9 mouse cellular contexts compared by ENCODE assay signal in genomic region chr14:7952610-7953254, GRCm38 (mm10). TPM values are rescaled to one million over a fixed set of nuclear protein-coding genes. Genes with fewer than 3 reads are reported as not detected.
DNase-seq lines count a peak whose midpoint lies in the region; ATAC-seq and TF ChIP-seq lines count a peak whose summit lies in the region.
"Had no signal": no experiment of that assay in that cellular context is flagged by ENCODE, and none has a peak within 500 bp of the region (broad histone marks: within the 10 kb centered on the region; RNA-seq: fewer than 3 reads in every experiment).

No protein-coding gene starts in this region.

- 12% methylated on average over 12 of the region's 12 CpGs for WGBS in heart, embryonic 16.5 days
- WGBS in limb, embryonic 11.5 days: 18% methylated on average over 12 of the region's 12 CpGs

- H3K27me3 ChIP-seq in heart, embryonic 16.5 days (ENCODE audit: control insufficient read depth, insufficient read depth, low read length): no peaks in the 10 kb centered on the region
- H3K27me3 ChIP-seq in limb, embryonic 11.5 days (ENCODE audit: control insufficient read depth, insufficient read depth, low read length): no peaks in the 10 kb centered on the region
- no peaks in the 10 kb centered on the region for H3K27me3 ChIP-seq in myocyte (ENCODE audit: control insufficient read depth, insufficient read depth, insufficient read length)

- no peak for ATAC-seq in CD4-positive, CD25-positive, alpha-beta regulatory T cell, adult 4 months
- peak; percentile 68 for ATAC-seq in heart, embryonic 16.5 days (replicated peaks; ENCODE audit: extremely low read depth, insufficient read depth, low FRiP score)
- ATAC-seq in limb, embryonic 11.5 days (ENCODE audit: insufficient number of reproducible peaks, low FRiP score, low TSS enrichment, low read depth): no peak

- no peak overlapping the region for H3ac ChIP-seq in myocyte (ENCODE audit: control insufficient read depth, insufficient read length)

- no peaks in the 10 kb centered on the region for H3K9me3 ChIP-seq in heart, embryonic 16.5 days (replicated peaks; ENCODE audit: control insufficient read depth, low read length)
- H3K9me3 ChIP-seq in limb, embryonic 11.5 days (ENCODE audit: control insufficient read depth, low read length): no peaks in the 10 kb centered on the region

- peak overlapping the region; percentile 30 for H3K9ac ChIP-seq in heart, embryonic 16.5 days (ENCODE audit: low read length)
- H3K9ac ChIP-seq in limb, embryonic 11.5 days (ENCODE audit: low read length): no peak overlapping the region

- peak overlapping the region; percentile 22 for H3K4me2 ChIP-seq in heart, embryonic 16.5 days (ENCODE audit: low read depth, low read length)
- H3K4me2 ChIP-seq in limb, embryonic 11.5 days (ENCODE audit: low read depth, severe bottlenecking): no peak overlapping the region
- H3K4me2 ChIP-seq in myocyte (ENCODE audit: low read depth): peak overlapping the region; percentile 22

- peak; percentile 18 for DNase-seq in CD4-positive, CD25-positive, alpha-beta regulatory T cell, adult 2 months (ENCODE audit: low read depth, low spot score)
- peak; percentile 88 for DNase-seq in R1 (ENCODE audit: low read depth, low spot score)
- DNase-seq in limb, embryonic 11.5 days (ENCODE audit: low spot score): peak; percentile 57
- no peak for DNase-seq in right cerebral cortex, postnatal 10 days (ENCODE audit: low spot score in 2 of 2)
- DNase-seq in thymus, postnatal 14 days: no peak

- no peaks in the 10 kb centered on the region for H3K79me2 ChIP-seq in myocyte (ENCODE audit: control insufficient read depth, insufficient read depth)

- H3K4me1 ChIP-seq in heart, embryonic 16.5 days (ENCODE audit: control insufficient read depth, insufficient read depth, low read length): peaks cover 26% of the 10 kb centered on the region
- H3K4me1 ChIP-seq in limb, embryonic 11.5 days (ENCODE audit: control insufficient read depth, insufficient read depth, low read length): 0 out of 2 replicates have a peak, but pooled peaks cover 9% of the 10 kb centered on the region

- H3K27ac ChIP-seq in heart, embryonic 16.5 days (ENCODE audit: low read length): peak overlapping the region; percentile 83
- no peak overlapping the region; the same call in 1 of the 2 replicates for H3K27ac ChIP-seq in limb, embryonic 11.5 days (replicated peaks; ENCODE audit: low read depth, low read length)

- H3K4me3 ChIP-seq in heart, embryonic 16.5 days (ENCODE audit: low read length): no peak overlapping the region
- no peak overlapping the region for H3K4me3 ChIP-seq in limb, embryonic 11.5 days (ENCODE audit: low read depth, low read length)
- no peak overlapping the region for H3K4me3 ChIP-seq in myocyte

- TF ChIP-seq POLR2A in myocyte (IDR thresholded peaks at IDR 0.05; ENCODE audit: insufficient read length, low read depth): no peak

- H3K36me3 ChIP-seq in heart, embryonic 16.5 days (ENCODE audit: control insufficient read depth, insufficient read depth): peaks cover 22% of the 10 kb centered on the region
- H3K36me3 ChIP-seq in limb, embryonic 11.5 days (ENCODE audit: control insufficient read depth, insufficient read depth, low read length): peaks cover 7% of the 10 kb centered on the region
- peaks cover 15% of the 10 kb centered on the region for H3K36me3 ChIP-seq in myocyte (ENCODE audit: control insufficient read depth, insufficient read depth)

TF ChIP-seq in myocyte, 11 proteins besides CTCF, POLR2A, EP300 and RAD21:
- TF ChIP-seq POLR2AphosphoS2 (IDR thresholded peaks at IDR 0.05; ENCODE audit: insufficient read length, low read depth): peak; percentile 30
- no peak for TF ChIP-seq MYOD1 (IDR thresholded peaks at IDR 0.05; ENCODE audit: control insufficient read depth in 1 of 3, insufficient read length in 2 of 3, low read depth in 2 of 3)

RNA-seq across cellular contexts. Expression of gene Gm45521, which starts 4.4 kb away (rescaled TPM):
- not detected for polyA plus RNA-seq in CD4-positive, CD25-positive, alpha-beta regulatory T cell, adult 4 months (2017; shearing (Covaris generic))
- not detected in 2 replicates for polyA plus RNA-seq in heart, embryonic 16.5 days (2015; fragmentation: Nextera tagmentation; extraction: Ambion mirVana)
- 0.31 TPM in 1 of 2 replicates, not detected in the other for polyA plus RNA-seq in limb, embryonic 11.5 days (2014; fragmentation: Nextera tagmentation; extraction: Ambion mirVana)
- polyA plus RNA-seq in myocyte (2012; fragmentation: generic; extraction: Trizol): not detected
- polyA plus RNA-seq: gonadal fat pad, adult 2 months had no signal

RNA-seq across cellular contexts. Expression of gene Dnase1l3, which starts 41.6 kb away (rescaled TPM):
- polyA plus RNA-seq in CD4-positive, CD25-positive, alpha-beta regulatory T cell, adult 4 months (2017; shearing (Covaris generic)): 1 to 10 TPM; 4.6 to 8.5 TPM
- 0.62 and 1.1 TPM in 2 replicates for polyA plus RNA-seq in heart, embryonic 16.5 days (2015; fragmentation: Nextera tagmentation; extraction: Ambion mirVana)
- polyA plus RNA-seq in limb, embryonic 11.5 days (2014; fragmentation: Nextera tagmentation; extraction: Ambion mirVana): 0.04 TPM in 1 of 2 replicates, not detected in the other
- 0.86 TPM for polyA plus RNA-seq in myocyte (2012; fragmentation: generic; extraction: Trizol)

RNA-seq across cellular contexts. Expression of gene Abhd6, which starts 50.0 kb away (rescaled TPM):
- polyA plus RNA-seq in CD4-positive, CD25-positive, alpha-beta regulatory T cell, adult 4 months (2017; shearing (Covaris generic)): 10 to 100 TPM; 31.1 to 32.8 TPM
- polyA plus RNA-seq in heart, embryonic 16.5 days (2015; fragmentation: Nextera tagmentation; extraction: Ambion mirVana): 11.6 and 13.1 TPM in 2 replicates
- 22.8 and 23.8 TPM in 2 replicates for polyA plus RNA-seq in limb, embryonic 11.5 days (2014; fragmentation: Nextera tagmentation; extraction: Ambion mirVana)
- 10.5 TPM for polyA plus RNA-seq in myocyte (2012; fragmentation: generic; extraction: Trizol)

Comparison
In these comparisons a context has a peak if more than half of its experiments do, and no peak if none do; other contexts are left out.
1. DNase-seq: peak in CD4-positive, CD25-positive, alpha-beta regulatory T cell, adult 2 months (single experiment), R1 (single experiment) and limb, embryonic 11.5 days (single experiment); none in right cerebral cortex, postnatal 10 days (0 of 2) and thymus, postnatal 14 days (single experiment).